Mouse (Mus musculus): ENCODE results near the gene Gm49337. TPM values are rescaled to one million over a fixed set of nuclear protein-coding genes. Genes with fewer than 3 reads are reported as not detected.
A peak's percentile ranks its signal among the peaks of the same experiment; 100 is the strongest.

Gene Gm49337
- polyA plus RNA-seq, 2 experiments from 2014 or later, result not detected

DNA sequence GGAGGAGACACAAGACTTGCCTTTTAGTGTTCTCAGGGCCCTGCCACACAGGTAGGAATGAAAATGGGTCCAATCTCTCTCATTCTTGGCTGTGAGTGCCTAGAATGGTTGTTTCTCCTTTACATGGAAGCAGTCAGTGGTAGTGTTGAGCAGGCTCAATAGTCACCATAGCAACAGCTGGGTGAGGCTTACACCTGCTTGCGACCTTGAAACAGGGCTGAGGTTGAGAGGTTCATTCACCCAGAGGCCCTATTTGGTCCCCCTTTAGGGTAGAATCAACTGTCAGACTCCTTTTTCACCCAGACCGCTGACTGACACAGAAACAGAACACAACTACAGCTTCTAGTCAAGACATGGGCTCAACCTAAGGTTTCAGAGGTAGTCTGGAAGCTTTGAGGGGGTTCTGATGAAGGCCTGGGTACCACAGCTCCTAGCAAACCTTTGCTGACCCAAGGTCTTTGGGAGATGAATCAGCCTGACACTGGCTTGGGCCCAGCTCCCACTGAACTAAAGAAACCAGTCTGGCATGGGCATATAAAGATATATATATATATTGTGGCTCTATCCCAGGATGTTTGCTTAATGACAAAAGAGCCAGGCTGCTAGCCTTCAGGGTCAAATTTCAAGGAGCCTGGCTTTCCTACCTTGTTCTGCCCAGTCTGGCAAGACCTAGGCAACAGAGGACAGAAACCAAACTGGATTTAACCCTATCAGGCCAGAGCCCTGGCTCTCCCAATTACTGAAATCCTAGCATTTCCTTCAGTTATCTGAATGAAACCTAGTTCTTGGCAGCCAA lies 8.2 kb upstream of the Gm49337 start:
- no peak for ATAC-seq

DNA sequence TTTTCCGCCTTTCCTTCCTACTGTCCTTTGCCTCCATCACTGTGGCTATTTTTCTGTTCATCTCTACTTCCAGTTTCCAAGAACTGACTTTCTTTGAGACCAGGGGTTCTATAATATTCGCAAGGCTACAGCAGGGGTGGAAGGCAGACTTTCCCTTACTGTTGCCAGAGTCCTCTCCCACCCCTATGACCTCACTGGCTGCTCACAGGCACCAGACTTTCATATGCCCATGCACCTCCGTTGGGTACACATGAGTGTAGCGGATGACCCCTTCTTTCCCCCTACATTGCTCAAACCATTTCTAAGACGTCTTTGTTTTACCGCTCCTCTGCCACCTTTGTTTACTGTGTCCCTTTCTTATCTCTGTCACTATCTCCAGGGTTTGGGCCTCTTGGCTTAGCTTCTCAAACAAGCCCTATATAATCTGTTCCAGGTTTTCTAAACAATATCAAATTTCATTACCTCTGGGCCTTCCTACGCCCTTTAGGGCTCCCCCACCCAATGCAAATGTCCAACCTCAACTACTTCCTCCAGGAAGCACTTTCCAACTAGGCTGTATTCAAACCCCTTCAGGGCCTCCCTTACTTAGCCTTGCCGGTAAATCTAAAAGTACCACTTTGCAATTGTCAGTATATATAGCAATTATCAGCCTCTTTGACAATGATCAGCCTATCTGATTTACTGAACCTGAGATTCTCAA lies 7.3 kb upstream of the Gm49337 start:
- ATAC-seq, result no peak

DNA sequence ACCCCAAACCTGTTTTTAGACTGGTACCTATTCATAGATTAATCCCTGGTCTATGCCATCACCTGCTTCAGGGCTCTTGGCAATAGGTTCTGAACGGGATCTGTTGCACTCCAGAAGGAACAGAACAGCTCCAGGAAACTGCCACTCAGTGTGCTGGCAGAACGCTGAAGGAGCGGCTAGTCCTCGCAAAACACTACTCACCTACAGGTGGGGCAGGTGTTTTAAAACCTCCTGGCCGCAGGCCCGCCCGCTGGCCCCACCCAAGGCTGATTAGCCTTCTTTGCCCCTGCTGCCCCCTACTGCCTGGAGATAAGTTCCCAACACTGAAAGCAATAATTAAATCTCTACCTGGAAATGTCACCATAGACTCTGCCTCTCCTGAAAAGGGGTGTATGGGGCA lies 5.8 kb upstream of the Gm49337 start, which contains the start of gene Tspan1:
Gene Tspan1, minus strand, starts transcription at position 198 of the 400 bp plus-strand sequence.
- no peak for ATAC-seq

- peak; percentile 84 for ATAC-seq
These were observed 4.4 kb upstream of the Gm49337 start for GRCm38 (mm10) chr4:116168617-116169352.

- no peak for ATAC-seq
These were observed 3.9 kb upstream of the Gm49337 start for GRCm38 (mm10) chr4:116169353-116169672.

DNA sequence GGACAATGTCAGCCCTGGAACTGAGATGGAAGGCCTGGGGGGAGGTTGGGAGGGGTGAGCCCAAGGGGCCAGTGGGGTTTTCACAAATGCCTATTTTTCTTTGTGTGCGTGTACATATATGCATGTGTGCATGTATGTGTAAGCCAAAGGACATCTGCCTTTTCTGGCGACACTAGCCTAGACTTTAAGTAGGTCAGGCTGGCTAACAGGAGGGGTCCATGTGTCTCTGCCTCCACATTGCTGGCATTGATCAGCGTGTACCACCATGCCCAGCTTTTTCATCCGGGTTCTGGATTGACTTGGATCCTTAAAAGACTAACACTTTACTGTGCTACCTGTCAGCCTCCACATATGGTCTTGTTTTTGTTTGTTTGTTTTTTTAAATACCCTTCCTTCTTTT lies 568 bp downstream of the Gm49337 start:
- ATAC-seq, result no peak

DNA sequence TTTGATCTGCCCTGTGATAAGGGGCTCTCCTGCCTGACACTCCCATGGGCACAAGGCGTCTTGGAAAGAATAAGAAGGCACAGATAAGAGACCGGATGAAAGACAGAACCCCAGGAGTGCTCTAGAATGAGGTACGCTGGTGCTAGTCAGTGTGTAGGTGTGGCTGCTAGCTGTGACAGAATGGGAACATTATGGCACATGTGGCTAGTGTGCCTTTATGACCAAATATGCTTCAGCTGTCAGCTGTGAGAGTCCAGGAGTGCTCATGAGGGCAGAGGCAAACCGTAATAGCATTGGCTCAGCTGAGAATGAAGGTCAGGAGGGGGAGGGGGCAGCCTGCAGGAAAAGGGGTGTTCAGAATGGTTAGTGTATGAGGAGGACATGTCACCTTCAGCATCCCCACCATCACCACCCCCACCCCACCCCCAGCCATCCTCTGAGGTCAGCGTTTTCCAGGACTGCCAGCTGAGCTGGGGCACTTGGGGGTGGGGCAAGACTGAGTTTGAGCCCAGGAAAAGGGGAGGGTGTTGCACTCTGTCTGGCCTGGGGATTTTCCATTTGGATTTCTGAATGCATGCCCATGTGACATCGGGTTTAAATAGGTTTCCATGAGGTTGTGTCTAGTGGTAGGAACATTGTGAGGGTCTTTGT lies 1.4 kb downstream of the Gm49337 start:
- no peak for ATAC-seq

- ATAC-seq, result no peak
These were observed 2.0 kb downstream of the Gm49337 start for GRCm38 (mm10) chr4:116175136-116175535.

DNA sequence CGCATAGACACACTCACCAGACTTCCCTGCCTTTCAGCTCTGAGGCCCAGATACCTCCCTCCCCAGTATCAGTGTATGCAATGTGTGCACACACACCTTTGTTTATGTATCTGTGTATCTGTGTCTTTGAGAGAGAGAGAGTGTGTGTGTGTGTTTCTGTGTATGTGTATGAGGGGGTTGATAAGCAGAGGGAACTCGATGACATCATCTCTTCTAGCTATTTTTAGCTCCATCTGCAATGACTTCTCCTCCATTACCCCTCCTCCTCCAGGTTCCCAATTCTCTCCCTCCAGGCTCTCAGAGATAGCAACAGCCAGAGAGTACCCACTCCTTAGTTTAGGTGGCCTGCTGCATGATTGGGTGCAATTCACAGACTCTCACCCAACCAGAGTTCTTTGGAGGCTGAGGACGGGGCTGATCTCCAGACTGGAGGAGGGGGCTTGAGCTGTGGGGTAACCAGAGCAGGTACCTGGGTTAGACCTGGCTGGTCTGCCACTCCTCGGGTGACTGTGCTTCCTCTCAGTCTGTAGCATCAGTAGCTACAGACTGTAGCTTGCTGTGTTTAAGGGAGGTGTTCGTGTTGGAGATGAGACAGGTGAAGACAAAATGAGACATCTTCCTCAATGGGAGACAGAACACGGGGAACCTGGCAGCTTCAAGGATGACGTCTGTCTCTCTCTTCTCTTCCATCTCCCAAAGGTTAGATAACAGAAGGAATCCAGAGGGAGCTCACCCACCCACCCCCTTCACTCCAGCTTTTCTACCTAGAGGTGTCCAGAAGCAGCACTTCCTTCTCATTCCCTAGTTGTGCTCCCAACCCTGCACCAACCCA lies 2.7 kb downstream of the Gm49337 start:
- ATAC-seq, result no peak

DNA sequence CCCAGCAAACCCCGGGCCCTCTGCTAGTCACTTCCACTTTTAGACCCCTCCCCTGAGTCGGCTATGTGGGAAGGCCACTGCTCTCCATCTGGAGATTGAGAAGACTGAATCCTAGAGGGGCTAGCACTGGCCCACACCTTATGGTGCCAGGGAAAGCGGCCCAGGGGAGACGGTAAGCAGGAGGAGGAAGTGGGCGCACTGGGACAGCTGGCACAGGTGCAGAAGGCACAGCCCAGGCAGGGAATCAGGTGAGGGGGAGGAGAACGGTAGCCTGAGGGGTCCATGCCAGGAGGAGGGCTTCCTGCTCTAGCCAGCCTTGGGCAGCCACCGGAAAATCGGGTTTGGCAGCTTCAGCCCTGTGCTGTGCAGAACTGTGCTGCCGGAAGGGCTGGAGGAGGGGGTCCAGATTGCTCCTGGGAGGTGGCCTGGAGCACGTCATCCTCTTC lies 3.4 kb downstream of the Gm49337 start:
- ATAC-seq, result peak; percentile 20

DNA sequence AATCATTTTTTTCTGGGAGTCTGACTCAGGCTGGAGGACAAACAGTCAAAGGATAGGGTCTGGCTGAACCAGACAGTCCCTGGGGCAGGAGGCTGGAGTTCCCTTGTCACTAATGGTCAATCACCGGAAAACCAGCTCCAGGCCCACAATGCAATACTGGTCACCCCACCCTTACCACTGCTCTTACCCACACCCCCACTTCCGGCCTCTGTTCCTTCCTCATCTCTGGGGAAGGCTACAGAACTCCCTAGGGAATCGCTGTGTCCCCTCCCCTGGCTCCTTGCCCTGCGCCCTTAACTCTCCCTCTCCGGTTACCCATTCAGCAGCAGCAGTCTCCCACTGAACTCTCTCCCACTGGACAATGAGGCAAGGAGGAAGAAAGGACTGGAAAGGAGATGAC lies 4.0 kb downstream of the Gm49337 start:
- no peak for ATAC-seq

DNA sequence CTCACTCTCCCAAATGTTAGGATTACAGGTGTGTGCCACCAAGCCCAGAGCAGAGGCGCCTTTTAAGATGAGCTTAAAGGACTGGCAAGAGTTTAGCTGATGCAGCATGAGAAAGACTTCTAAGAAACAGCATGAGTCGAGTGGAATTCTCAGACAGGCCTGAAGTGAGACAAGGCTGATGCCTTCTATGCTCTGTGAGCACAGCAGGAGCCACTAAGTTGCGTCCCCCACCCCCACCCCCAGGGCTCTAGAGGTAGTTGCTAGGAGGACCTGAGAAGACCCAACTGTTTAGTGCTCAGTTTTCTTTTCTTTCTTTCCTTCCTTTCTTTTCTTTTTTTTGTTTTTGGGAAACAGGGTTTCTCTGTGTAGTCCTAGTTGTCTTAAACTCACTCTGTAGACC lies 8.9 kb downstream of the Gm49337 start:
- no peak for ATAC-seq

GRCm38 (mm10) chr4:116182745-116183144 lies 9.6 kb downstream of the Gm49337 start:
- no peak for ATAC-seq

DNA sequence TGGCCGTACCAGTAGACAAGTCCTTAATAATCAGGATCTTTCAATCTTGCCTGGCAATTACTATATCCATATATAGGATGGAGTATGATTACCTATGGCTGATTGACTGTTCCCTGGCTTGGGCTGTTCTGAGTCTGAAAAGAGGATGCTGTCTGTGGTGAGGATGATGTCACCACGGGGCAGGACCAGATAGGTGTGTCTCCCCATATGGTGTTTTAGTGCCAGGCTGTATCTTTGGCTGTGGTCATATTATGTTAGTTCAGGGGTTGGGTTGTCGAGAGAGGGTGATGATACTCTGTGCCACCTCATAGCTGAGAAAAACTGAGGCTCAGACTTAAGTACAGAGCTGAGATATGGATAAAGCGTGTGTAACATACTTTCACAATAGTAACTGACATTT lies 11.9 kb downstream of the Gm49337 start:
- no peak for ATAC-seq

DNA sequence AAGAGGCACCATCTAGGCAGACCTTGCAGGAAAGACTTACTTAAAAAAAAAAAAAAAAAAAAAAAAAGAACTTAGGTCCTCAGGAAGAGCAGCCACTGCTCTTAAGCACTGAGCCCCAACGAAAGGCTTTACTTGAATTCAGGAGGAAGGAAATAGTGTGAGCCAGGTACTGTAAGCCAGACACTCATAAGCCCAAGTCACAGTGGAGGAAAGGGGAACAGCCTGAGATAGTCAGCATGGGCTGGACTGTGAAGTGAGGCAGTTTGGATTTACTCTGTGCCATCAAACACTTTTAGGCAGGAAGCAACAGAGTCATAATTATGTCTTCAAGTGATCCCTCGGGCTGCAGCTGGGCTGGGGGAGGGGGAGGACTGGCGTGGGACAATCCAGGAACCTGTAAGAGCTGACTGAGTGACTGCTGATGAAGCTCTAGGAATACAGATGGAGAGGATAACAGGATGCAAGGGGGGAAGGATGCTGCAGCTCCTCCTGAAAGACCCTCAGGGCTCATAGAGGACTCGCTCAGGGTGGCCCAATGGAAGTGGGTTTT lies 19.2 kb downstream of the Gm49337 start:
- ATAC-seq, result no peak

DNA sequence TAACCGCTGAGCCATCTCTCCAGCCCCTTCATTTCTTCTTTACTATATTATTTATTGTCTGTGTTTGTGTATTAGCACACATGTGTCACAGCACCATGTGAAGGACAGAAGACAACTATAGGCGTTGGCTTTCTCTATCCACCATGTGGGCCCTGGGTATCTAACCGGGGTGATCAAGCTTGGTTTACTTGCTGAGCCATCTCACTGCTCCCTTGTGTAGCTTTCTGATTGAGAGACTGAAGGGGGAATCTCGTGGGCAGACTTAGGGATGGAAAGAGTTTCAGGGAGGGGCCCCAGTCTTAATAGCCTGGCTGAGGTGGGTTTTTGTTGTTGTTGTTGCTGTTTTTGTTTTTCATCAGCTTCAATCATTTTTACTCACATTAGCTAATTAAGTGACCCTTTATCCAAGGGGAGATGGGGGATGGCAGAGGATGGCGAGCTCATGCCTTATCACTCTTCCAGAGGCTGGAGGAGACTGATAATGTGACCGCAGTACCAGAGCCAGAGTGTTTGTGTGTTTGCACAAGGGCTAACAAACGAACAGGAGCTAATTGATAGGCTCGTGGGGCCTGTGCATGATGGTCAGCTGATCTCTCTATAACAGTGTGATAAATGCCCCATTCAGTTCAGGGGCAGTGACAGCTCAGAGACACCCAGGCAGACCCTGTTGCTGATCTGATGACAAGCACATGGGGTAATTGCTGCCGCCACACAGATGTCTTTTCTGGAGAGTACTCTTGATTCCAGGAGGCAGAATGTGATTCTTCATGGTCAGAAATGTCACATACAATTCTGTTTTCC lies 20.6 kb downstream of the Gm49337 start:
- ATAC-seq, result no peak

GRCm38 (mm10) chr4:116198422-116198821 lies 25.2 kb downstream of the Gm49337 start:
- no peak for ATAC-seq

- ATAC-seq, result no peak
These were observed 31.2 kb downstream of the Gm49337 start for GRCm38 (mm10) chr4:116204422-116204821.

DNA sequence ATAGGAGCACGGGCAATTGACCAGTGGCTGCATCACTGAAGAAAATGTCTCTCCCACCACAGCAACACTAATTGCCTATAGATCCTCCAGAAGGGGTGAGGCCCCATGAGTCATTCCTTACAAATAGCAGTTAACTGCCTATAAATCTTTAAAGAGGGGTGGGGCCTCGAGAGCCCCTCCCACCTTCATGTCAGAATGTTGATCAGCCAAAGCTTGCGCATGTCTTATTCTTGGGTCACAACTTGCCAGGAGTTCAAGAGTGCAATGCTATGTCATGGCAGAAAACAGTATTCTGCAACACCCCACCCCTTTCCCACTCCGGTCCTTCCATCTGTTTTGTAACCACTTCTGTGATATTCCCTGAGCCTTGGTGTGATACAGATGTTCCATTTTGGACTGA lies 33.3 kb downstream of the Gm49337 start:
- ATAC-seq, result no peak

- ATAC-seq, result no peak
These were observed 35.7 kb downstream of the Gm49337 start for GRCm38 (mm10) chr4:116208891-116209290.
